Mouse (Mus musculus) liver, adult 2 months (tissue): ENCODE measurements around the gene Vars.

Experiments
- CTCF ChIP-seq: fragments of 200-500 bp; IDR thresholded peaks from 2 replicates; pipeline ENCODE4 v1.5.1; 2011; ENCODE audit warnings: low read depth, low read length, control low read depth
- POLR2A ChIP-seq: fragments of 200-500 bp; IDR thresholded peaks from 2 replicates; pipeline ENCODE4 v1.6.1; 2011; ENCODE audit warnings: low read length, control low read depth; ENCODE audit not compliant: insufficient read depth; ENCODE audit errors: extremely low read depth

DNA sequence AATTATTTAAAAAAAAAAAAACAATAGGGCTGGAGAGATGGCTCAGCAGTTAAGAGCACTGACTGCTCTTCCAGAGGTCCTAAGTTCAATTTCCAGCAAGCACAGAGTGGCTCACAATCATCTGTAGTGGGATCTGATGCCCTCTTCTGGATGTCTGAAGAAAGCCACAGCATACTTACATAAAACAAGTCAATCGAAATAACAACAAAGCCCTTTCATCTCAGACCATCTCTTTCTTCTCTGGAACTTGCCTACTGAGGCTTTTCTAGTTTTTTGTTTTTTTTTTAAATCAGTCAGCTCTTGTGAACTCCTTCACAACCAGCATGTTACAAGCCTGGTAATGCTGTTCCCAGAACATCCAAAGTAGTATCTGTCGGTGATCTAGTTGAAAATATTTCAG lies 20.1 kb upstream of the Vars start:
- TF ChIP-seq CTCF (peak; percentile 48; the same call in 1 of the 2 replicates), POLR2A (no peak)
